Mouse (Mus musculus): ENCODE results near the gene N4bp2l2.

GRCm38 (mm10) chr5:150559519-150560103 is 106.4 kb downstream of the N4bp2l2 start:
- TF ChIP-seq CTCF (IDR thresholded peaks at IDR 0.05; ENCODE audit: low read depth) (no peak), EP300 (IDR thresholded peaks at IDR 0.05; ENCODE audit: low read depth) (no peak)

Measured in liver, embryonic 14.5 days (tissue).